Mouse (Mus musculus): ENCODE results near the gene Ckap2. TPM values are rescaled to one million over a fixed set of nuclear protein-coding genes. Genes with fewer than 3 reads are reported as not detected.

The Ckap2 gene
- total RNA-seq (2021) (under 1 TPM; 0.11 to 0.29 TPM), polyA plus RNA-seq (2012; rRNA removed) (0.21 and 0.53 TPM in 2 replicates)
- long read RNA-seq: 0 reads

- peak; percentile 90 for DNase-seq
- intact Hi-C loops (cut with DNase I): loop anchor here (2.0 kb wide), 1 partner anchor 19 kb away; the partner anchor contains the start of gene Nek3
- Histone ChIP-seq H3K27me3 (ENCODE audit: control insufficient read depth, insufficient read depth, low read length) (no peaks in the 10 kb centered on the region), H3K27ac (no peak within 1 kb of the TSS), H3K79me2 (replicated peaks; ENCODE audit: control insufficient read depth, insufficient read depth, low read length) (no peaks in the 10 kb centered on the region), H3K4me1 (ENCODE audit: control insufficient read depth, insufficient read depth, low read length) (peaks cover 2% of the 10 kb centered on the region; the same call in 1 of the 2 replicates), H3K9ac (ENCODE audit: low read depth, low read length) (peak within 1 kb of the TSS; percentile 53), H3K36me3 (ENCODE audit: control insufficient read depth, insufficient read depth, low read length) (no peaks in the 10 kb centered on the region), H3K4me3 (peak within 1 kb of the TSS; percentile 69)
- TF ChIP-seq CTCF (IDR thresholded peaks at IDR 0.05): no peak
- 3% methylated on average over 63 of the region's 63 CpGs for WGBS
These were observed at the start of gene Ckap2 for GRCm38 (mm10) chr8:22185431-22186397. TSS of gene Ckap2 (minus strand) at chr8:22185819.

- peaks cover 4% of the 10 kb centered on the region for H3K4me1 ChIP-seq (ENCODE audit: control insufficient read depth, insufficient read depth, low read length)
- H3K27me3 ChIP-seq (ENCODE audit: control insufficient read depth, insufficient read depth, low read length): no peaks in the 10 kb centered on the region
- peak overlapping the region; percentile 36 for H3K4me3 ChIP-seq
- peaks cover 9% of the 10 kb centered on the region; the same call in 1 of the 2 replicates for H3K36me3 ChIP-seq (ENCODE audit: control insufficient read depth, insufficient read depth, low read length)
- H3K79me2 ChIP-seq (replicated peaks; ENCODE audit: control insufficient read depth, insufficient read depth, low read length): no peaks in the 10 kb centered on the region; the same call in 1 of the 2 replicates
- intact Hi-C loops (cut with DNase I): loop anchor here (1.0 to 2.0 kb wide), 3 partner anchors 20 to 35 kb away; no protein-coding TSS in a partner anchor
- H3K27ac ChIP-seq: peak overlapping the region; percentile 84
- H3K9ac ChIP-seq (ENCODE audit: low read depth, low read length): no peak overlapping the region; the same call in 1 of the 2 replicates
- peak in 1 of 2 experiments; percentile 25 for DNase-seq
- peak; percentile 69; the same call in 1 of the 2 replicates for TF ChIP-seq POLR2A (IDR thresholded peaks at IDR 0.05; ENCODE audit: insufficient read depth, low read depth, low read length)
- no peak for TF ChIP-seq EP300 (IDR thresholded peaks at IDR 0.05; ENCODE audit: insufficient read depth, low read depth, low read length)
- WGBS: 26% methylated on average over 7 of the region's 7 CpGs
These were observed 43.0 kb upstream of the Ckap2 start for GRCm38 (mm10) chr8:22228621-22229020.

GRCm38 (mm10) chr8:22227061-22227877 is 41.6 kb upstream of the Ckap2 start, which contains the start of gene Thsd1:
TSS of gene Thsd1 (plus strand) at chr8:22227313.
- peaks cover 9% of the 10 kb centered on the region; the same call in 1 of the 2 replicates for H3K36me3 ChIP-seq (ENCODE audit: control insufficient read depth, insufficient read depth, low read length)
- WGBS: 2% methylated on average over 39 of the region's 39 CpGs
- peak within 1 kb of the TSS; percentile 36 for H3K4me3 ChIP-seq
- peak within 1 kb of the TSS; percentile 60 for H3K9ac ChIP-seq (ENCODE audit: low read depth, low read length)
- DNase-seq: peak; percentile 83 to 87
- H3K4me1 ChIP-seq (ENCODE audit: control insufficient read depth, insufficient read depth, low read length): peaks cover 4% of the 10 kb centered on the region
- intact Hi-C loops (cut with DNase I): no loop called here
- TF ChIP-seq CTCF (IDR thresholded peaks at IDR 0.05) (no peak), POLR2A (IDR thresholded peaks at IDR 0.05; ENCODE audit: insufficient read depth, low read depth, low read length) (peak; percentile 61), EP300 (IDR thresholded peaks at IDR 0.05; ENCODE audit: insufficient read depth, low read depth, low read length) (peak; percentile 59)
- H3K27ac ChIP-seq: peak within 1 kb of the TSS; percentile 84
- H3K27me3 ChIP-seq (ENCODE audit: control insufficient read depth, insufficient read depth, low read length): no peaks in the 10 kb centered on the region
- H3K79me2 ChIP-seq (replicated peaks; ENCODE audit: control insufficient read depth, insufficient read depth, low read length): no peaks in the 10 kb centered on the region; the same call in 1 of the 2 replicates

- intact Hi-C loops (cut with DNase I): no loop called here
- WGBS: 49% methylated on average over 8 of the region's 8 CpGs
- Histone ChIP-seq H3K27ac (peak overlapping the region; percentile 84), H3K4me1 (ENCODE audit: control insufficient read depth, insufficient read depth, low read length) (peaks cover 4% of the 10 kb centered on the region), H3K4me3 (no peak overlapping the region), H3K9ac (ENCODE audit: low read depth, low read length) (no peak overlapping the region), H3K79me2 (replicated peaks; ENCODE audit: control insufficient read depth, insufficient read depth, low read length) (no peaks in the 10 kb centered on the region), H3K36me3 (ENCODE audit: control insufficient read depth, insufficient read depth, low read length) (peaks cover 8% of the 10 kb centered on the region; the same call in 1 of the 2 replicates), H3K27me3 (ENCODE audit: control insufficient read depth, insufficient read depth, low read length) (no peaks in the 10 kb centered on the region)
- DNase-seq: no peak
- TF ChIP-seq POLR2A (IDR thresholded peaks at IDR 0.05; ENCODE audit: insufficient read depth, low read depth, low read length) (no peak), EP300 (IDR thresholded peaks at IDR 0.05; ENCODE audit: insufficient read depth, low read depth, low read length) (no peak), CTCF (IDR thresholded peaks at IDR 0.05) (no peak)
These were observed 40.7 kb upstream of the Ckap2 start for GRCm38 (mm10) chr8:22226361-22226760.

GRCm38 (mm10) chr8:22214826-22215225 is 29.2 kb upstream of the Ckap2 start:
- Histone ChIP-seq H3K4me3 (no peak overlapping the region), H3K36me3 (ENCODE audit: control insufficient read depth, insufficient read depth, low read length) (no peaks in the 10 kb centered on the region), H3K79me2 (replicated peaks; ENCODE audit: control insufficient read depth, insufficient read depth, low read length) (no peaks in the 10 kb centered on the region), H3K27me3 (ENCODE audit: control insufficient read depth, insufficient read depth, low read length) (no peaks in the 10 kb centered on the region), H3K9ac (ENCODE audit: low read depth, low read length) (no peak overlapping the region), H3K4me1 (ENCODE audit: control insufficient read depth, insufficient read depth, low read length) (no peaks in the 10 kb centered on the region), H3K27ac (no peak overlapping the region)
- WGBS: 73% methylated on average over 10 of the region's 10 CpGs
- TF ChIP-seq EP300 (IDR thresholded peaks at IDR 0.05; ENCODE audit: insufficient read depth, low read depth, low read length): no peak
- TF ChIP-seq POLR2A (IDR thresholded peaks at IDR 0.05; ENCODE audit: insufficient read depth, low read depth, low read length): no peak
- no peak for TF ChIP-seq CTCF (IDR thresholded peaks at IDR 0.05)
- intact Hi-C loops (cut with DNase I): no loop called here
- DNase-seq: peak in 1 of 2 experiments; percentile 55

Measured in heart, adult 2 months (tissue).